Mouse (Mus musculus): ENCODE results near the gene Sac3d1. TPM values are rescaled to one million over a fixed set of nuclear protein-coding genes. Genes with fewer than 3 reads are reported as not detected.
"Not testable (repeated sequence)": the region's sequence is repeated elsewhere in the genome, so short reads cannot be mapped to it uniquely, and the experiment has no call there.

The Sac3d1 gene
- total RNA-seq (2021), result 10 to 100 TPM; 14.8 to 16.2 TPM
- long read RNA-seq, experiment 1, transcript Sac3d1-201 (2 exons, 1,442 nt), result major isoform, 31 of 33 reads
- long read RNA-seq, experiment 1, partial matches to known transcripts, result 0 of 33 reads
- long read RNA-seq, experiment 1, other reads (novel, unspliced or antisense), result 2 of 33 reads
- long read RNA-seq, experiment 2, transcript Sac3d1-201 (2 exons, 1,442 nt), result major isoform, 39 of 40 reads
- long read RNA-seq, experiment 2, partial matches to known transcripts, result 1 of 40 reads
- long read RNA-seq, experiment 2, other reads (novel, unspliced or antisense), result 0 of 40 reads

DNA sequence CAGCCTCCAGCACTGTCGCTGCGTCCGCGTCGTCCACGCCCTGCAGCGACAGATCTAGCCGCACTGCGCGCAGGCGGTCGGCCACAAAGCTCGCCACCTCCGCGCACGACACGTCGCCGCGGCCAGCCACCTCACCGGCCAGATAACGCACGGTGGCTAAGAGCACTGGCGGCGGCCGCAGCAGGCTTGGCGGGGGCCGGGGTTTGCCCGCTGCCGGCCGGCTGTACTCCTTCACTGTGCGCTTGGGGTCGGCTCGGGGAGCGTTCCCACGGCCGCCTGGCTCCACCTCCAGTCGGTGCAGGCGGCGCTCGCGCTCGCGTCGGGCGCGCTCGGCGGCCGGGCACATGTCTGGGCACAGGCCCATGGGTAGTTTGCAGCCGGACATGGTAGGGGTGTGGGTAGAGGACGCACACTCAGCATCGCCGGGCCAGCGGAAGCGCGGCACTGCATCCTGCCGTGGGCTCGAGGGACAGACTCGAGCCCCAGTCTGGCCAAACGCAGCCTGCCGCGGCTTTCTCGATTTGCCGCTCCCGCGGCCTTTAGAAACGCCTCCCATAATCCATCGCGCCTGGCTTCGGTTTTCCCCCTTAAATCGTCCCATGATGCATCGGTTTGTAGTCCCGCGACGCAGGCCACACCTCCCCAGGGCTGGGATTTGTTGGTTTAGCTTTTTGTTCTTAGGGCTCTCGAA lies at the start of gene Sac3d1:
Gene Sac3d1, minus strand, starts transcription at position 665 of the 691 bp plus-strand sequence.
- peak; percentile 65 to 87 for DNase-seq (ENCODE audit: low spot score in 2 of 2)

DNA sequence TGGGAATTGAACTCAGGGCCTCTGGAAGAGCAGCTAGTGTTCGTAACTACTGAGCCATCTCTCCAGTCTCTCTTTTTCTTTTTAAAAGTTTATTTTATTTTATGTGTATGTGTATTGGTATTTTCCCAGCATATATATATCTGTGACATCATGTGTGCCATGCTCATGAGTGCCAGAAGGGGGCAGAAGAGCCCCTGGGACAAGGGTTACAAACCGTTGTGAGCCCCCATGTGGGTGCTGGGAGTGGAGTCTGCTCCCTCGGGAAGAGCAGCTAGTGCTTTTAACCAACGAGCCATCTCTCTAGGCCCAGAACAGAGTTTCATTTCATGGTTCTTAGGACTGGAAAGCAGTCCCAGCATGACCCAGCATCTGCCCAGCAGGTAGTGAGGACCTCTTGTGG lies 48.3 kb upstream of the Sac3d1 start:
- no peak for DNase-seq (ENCODE audit: low spot score in 2 of 2)

DNA sequence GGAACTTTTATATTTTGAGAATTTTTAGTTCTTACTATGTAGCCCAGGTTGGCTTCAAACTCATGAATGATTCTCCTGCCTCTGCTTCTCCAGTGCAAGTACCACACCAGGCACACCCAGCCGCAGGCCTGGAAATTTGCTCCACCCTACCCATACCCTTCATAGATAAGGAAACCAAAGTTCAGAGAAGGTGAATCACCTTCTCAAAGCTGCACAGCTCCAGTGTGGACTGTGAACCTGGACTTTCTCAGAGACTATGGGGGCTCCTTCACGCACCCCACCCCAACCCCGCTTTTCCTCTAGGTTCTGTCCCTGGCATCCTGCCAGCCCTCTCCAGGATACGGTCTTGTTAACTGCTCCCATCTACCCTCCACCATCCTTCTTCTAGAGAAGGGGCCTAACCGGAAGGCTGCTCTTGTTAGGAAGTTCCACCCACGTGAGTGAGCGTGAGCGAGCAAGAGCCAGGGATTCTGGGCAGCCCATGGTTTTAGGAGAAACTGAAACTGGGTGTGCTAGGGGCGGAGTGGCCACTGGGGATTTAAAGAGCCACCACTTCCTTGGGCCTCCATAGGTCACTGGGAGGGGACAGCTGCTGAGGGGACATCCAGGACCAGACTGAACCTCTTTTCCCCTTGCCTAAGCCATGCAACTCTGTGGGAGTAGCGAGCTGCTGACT lies 45.6 kb upstream of the Sac3d1 start:
- DNase-seq (ENCODE audit: low spot score in 2 of 2), result no peak

- no peak for DNase-seq (ENCODE audit: low spot score in 2 of 2)
Observed at GRCm38 (mm10) chr19:6157220-6157619, 38.8 kb upstream of the Sac3d1 start.

- DNase-seq (ENCODE audit: low spot score in 2 of 2), result no peak
Observed at GRCm38 (mm10) chr19:6156372-6156771, 37.9 kb upstream of the Sac3d1 start.

- no peak for DNase-seq (ENCODE audit: low spot score in 2 of 2)
Observed at GRCm38 (mm10) chr19:6155174-6155573, 36.7 kb upstream of the Sac3d1 start.

GRCm38 (mm10) chr19:6144842-6145241 lies 26.4 kb upstream of the Sac3d1 start:
- no peak for DNase-seq (ENCODE audit: low spot score in 2 of 2)

DNA sequence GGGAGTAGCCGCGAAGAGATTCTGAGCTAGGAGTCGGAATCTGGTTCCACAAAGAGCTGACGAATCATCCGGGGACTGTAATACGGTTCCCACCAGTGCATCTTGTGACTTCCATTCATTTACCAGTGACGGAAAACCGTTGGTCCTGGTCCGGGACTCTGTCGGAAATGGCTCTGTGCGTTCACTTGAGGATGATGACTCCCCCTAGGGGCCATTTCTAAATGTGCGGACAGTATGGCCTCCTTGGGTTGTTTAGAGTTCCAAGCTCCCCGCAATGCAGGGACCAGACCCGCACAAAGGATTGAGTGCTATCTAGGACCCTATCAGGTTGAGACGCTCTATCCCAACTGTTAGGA lies 22.9 kb upstream of the Sac3d1 start, which contains the start of gene Arl2:
Gene Arl2, minus strand, starts transcription at position 155 of the 356 bp plus-strand sequence.
- peak in 1 of 2 experiments; percentile 80 for DNase-seq (ENCODE audit: low spot score in 2 of 2)

DNA sequence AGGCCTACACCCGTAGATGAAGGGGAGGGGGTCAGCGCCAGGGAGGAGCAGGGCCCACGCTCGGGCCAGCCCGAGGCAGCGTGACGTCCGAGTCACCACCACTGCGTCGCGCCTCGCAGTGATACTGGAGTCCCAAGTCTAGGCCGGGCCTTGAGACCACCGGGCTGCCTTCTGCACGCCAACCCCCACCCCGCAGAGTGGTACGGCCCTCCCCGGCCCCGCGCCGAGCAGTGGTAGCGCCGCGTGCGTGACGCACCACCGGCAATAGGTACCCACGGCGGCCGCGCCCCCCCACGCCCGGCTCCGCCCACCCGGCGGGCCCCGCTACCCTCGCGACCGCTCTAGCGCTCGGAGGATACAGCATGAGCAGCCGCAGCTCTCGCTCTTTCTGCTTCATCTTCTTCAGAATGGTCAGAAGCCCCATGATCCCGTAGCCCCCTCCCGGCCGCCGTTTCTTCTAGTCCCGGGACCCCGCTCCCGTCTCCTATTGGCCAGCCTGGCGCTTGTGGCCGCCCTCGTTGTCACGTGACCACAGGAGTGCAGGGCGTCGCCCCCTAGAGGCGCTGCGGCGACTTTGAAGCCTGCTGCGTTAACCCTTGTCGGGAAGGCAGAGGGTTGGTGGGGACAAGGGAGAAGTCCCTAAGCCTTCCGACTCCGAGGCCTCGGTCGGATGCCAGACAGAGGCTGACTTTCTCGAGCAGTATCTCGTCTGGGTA lies 22.4 kb upstream of the Sac3d1 start, which contains the start of gene Batf2:
Gene Batf2, plus strand, starts transcription at position 306 of the 716 bp plus-strand sequence.
- peak; percentile 78 to 92 for DNase-seq (ENCODE audit: low spot score in 2 of 2)

GRCm38 (mm10) chr19:6140374-6140677 lies 21.9 kb upstream of the Sac3d1 start:
- no peak for DNase-seq (ENCODE audit: low spot score in 2 of 2)

DNA sequence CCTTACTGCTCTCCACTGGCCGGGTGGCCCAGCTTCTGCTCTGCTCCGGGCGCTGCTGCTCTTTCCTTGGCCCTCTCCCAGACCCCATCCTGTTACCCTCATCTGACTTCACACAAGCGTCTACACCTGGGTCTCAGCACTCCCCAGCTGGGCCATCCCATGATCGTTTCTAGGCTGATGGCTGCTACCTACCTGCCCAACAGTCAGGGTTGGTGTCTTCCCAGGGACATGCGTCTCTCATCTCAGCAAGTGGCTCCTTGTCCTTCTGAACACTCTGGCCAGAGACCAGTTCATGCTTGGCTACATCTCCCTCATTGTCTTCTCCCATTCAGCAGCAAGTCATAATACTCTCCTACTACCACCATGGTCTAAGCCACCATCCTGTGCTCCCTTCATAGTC lies 21.3 kb upstream of the Sac3d1 start:
- no peak for DNase-seq (ENCODE audit: low spot score in 2 of 2)

GRCm38 (mm10) chr19:6136397-6136796 lies 17.9 kb upstream of the Sac3d1 start:
- DNase-seq (ENCODE audit: low spot score in 2 of 2), result no peak

GRCm38 (mm10) chr19:6133197-6133596 lies 14.7 kb upstream of the Sac3d1 start:
- DNase-seq (ENCODE audit: low spot score in 2 of 2), result not testable (repeated sequence)

GRCm38 (mm10) chr19:6132171-6132827 lies 13.8 kb upstream of the Sac3d1 start:
- DNase-seq (ENCODE audit: low spot score in 2 of 2), result no peak

DNA sequence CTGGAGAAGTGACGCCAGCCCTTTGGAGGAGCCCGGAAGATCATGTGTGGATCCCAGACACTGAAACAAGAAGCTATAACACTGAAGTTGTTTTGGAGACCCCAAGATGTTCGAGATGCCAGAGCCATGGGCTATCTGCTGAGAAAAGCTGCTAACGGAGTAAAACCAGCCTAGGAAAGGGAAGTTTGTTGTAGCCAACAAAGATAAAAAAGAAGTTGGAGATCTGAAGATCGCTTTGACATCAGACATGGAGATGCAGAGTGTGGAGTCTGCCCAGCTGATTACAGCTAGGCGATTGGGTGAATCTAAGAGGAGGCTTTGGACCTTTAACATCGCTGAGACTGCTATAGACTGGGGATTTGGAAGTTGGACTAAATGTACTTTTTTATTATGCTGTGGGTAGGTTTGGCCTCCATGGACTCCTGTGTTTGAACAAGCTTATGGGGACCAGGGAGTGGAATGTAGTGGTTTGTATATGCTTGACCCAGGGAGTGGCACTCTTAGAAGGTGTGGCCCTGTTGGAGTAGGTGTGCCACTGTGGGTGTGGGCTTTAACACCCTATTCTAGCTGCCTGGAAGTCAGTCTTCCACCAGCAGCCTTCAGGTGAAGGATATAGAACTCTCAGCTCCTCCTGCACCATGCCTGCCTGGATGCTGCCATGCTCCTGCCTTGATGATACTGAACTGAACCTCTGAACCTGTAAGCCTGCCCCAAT lies 12.1 kb upstream of the Sac3d1 start:
- DNase-seq (ENCODE audit: low spot score in 2 of 2), result not testable (repeated sequence)

- DNase-seq (ENCODE audit: low spot score in 2 of 2), result peak; percentile 74 to 92
Observed at GRCm38 (mm10) chr19:6127760-6128341, 9.4 kb upstream of the Sac3d1 start, which contains the start of gene Snx15. Gene Snx15 (minus strand): TSS chr19:6128304.

GRCm38 (mm10) chr19:6126789-6127580 lies 8.5 kb upstream of the Sac3d1 start:
- DNase-seq (ENCODE audit: low spot score in 2 of 2), result no peak

GRCm38 (mm10) chr19:6126289-6126688 lies 7.8 kb upstream of the Sac3d1 start:
- DNase-seq (ENCODE audit: low spot score in 2 of 2), result peak in 1 of 2 experiments; percentile 34

DNA sequence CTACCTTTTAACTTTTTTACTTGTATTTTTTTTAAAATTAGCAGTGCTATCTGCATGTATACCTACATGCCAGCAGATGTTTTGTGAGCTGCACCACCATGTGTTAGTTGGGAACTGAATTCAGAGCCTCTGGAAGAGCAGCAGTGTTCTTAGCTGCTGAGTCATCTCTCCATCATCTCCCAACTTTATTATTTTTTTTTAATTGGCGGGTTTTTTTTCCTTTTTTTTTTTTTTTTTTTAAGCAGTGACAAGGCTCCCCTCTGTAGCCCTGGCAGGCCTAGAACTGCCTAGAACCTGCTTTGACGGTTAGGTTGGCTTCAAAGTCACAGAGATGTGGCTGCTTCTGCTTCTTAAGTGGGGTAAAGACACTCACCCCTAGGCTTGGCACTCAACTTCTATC lies 6.4 kb upstream of the Sac3d1 start:
- no peak for DNase-seq (ENCODE audit: low spot score in 2 of 2)
